Mouse (Mus musculus) C2C12 (cell line): ENCODE results near the gene Cubn. TPM values are rescaled to one million over a fixed set of nuclear protein-coding genes. Genes with fewer than 3 reads are reported as not detected.
A peak's percentile ranks its signal among the peaks of the same experiment; 100 is the strongest.

Experiments
- H3K27me3 ChIP-seq: one replicate; pipeline ENCODE4 v1.6.1; 2011; ENCODE audit not compliant: control insufficient read depth, insufficient read depth, insufficient read length
- H3K36me3 ChIP-seq: one replicate; pipeline ENCODE4 v1.6.1; 2011; ENCODE audit not compliant: control insufficient read depth, insufficient read depth
- H3K4me3 ChIP-seq: one replicate; pipeline ENCODE4 v1.5.1; 2011; ENCODE audit warnings: mild to moderate bottlenecking, control low read depth; ENCODE audit not compliant: poor library complexity, insufficient read depth, severe bottlenecking
- H3K79me2 ChIP-seq: one replicate; pipeline ENCODE4 v1.6.1; 2011; ENCODE audit not compliant: control insufficient read depth, insufficient read depth
- H3K79me3 ChIP-seq: one replicate; pipeline ENCODE4 v1.6.1; 2011; ENCODE audit warnings: low read depth, control low read depth
- H3ac ChIP-seq: one replicate; pipeline ENCODE3; 2011; ENCODE audit warnings: low read depth; ENCODE audit not compliant: control insufficient read depth, insufficient read length
- CEBPB ChIP-seq: IDR thresholded peaks from one replicate; pipeline ENCODE4 v1.6.1; 2011; ENCODE audit warnings: low read depth, mild to moderate bottlenecking, control low read depth, moderate library complexity
- CTCF ChIP-seq: IDR thresholded peaks from one replicate; pipeline ENCODE4 v1.5.1; 2011; ENCODE audit not compliant: control insufficient read depth, insufficient read depth, insufficient read length
- FOSL1 ChIP-seq: IDR thresholded peaks from one replicate; pipeline ENCODE4 v1.8.0; 2011; ENCODE audit warnings: mild to moderate bottlenecking, low read length; ENCODE audit not compliant: poor library complexity, insufficient read depth, severe bottlenecking
- MAX ChIP-seq: IDR thresholded peaks from one replicate; pipeline ENCODE4 v1.6.1; 2011; ENCODE audit warnings: mild to moderate bottlenecking, control low read depth
- MYOD1 ChIP-seq: IDR thresholded peaks from one replicate; pipeline ENCODE4 v1.6.1; 2011; ENCODE audit warnings: low read depth; ENCODE audit not compliant: control insufficient read depth, insufficient read length
- MYOG ChIP-seq: IDR thresholded peaks from one replicate; pipeline ENCODE4 v1.6.1; 2011; ENCODE audit not compliant: control insufficient read depth, insufficient read length; ENCODE audit errors: extremely low read depth
- USF1 ChIP-seq: IDR thresholded peaks from one replicate; pipeline ENCODE4 v1.6.1; 2011; ENCODE audit warnings: low read depth, mild to moderate bottlenecking, control low read depth, moderate library complexity
- polyA plus RNA-seq: library from polyadenylated mRNA; unstranded; fragments of >200 nt; fragmentation: generic; extraction: Trizol; gene quantifications from one replicate; pipeline ENCODE4 v1.2.1, GENCODE M21; 2012; ENCODE audit warnings: missing spikeins

Gene Cubn
- polyA plus RNA-seq, 1 experiment = 0.36 TPM

- Histone ChIP-seq H3K79me2 (no peaks in the 10 kb centered on the region), H3K27me3 (no peaks in the 10 kb centered on the region), H3ac (peak overlapping the region; percentile 62), H3K36me3 (no peaks in the 10 kb centered on the region), H3K79me3 (no peaks in the 10 kb centered on the region), H3K4me3 (no peak overlapping the region)
- TF ChIP-seq MYOD1 = no peak
- TF ChIP-seq FOSL1 = no peak
- no peak for TF ChIP-seq USF1
- TF ChIP-seq CTCF = no peak
- TF ChIP-seq MAX = no peak
- TF ChIP-seq CEBPB = no peak
- no peak for TF ChIP-seq MYOG
Observed at GRCm38 (mm10) chr2:13371797-13372170, 119.8 kb downstream of the Cubn start.

- TF ChIP-seq MAX (peak; percentile 64), FOSL1 (peak; percentile 23), CEBPB (peak; percentile 62), USF1 (no peak)
- H3K4me3 ChIP-seq = no peak overlapping the region
Observed at GRCm38 (mm10) chr2:13371072-13371796, 120.4 kb downstream of the Cubn start.

DNA sequence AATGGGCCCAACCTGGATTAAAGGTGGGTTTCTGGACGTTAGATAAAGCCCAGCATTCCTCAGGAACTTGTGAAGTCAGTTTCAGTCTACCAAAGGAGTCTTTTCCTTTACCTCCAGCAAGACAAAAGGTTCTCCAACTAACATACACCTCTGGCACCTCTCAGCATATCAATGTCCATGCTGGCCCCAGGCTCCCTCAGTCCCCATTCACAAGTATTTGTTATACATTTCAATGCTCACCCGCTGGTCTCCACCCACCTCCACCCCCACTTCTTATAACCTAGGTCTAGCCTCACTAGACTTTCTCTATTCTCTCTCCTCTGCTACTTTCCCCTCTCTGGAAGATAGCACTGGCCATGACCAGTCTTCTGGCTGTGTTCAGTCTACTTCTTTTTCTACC lies 121.1 kb downstream of the Cubn start:
- Histone ChIP-seq H3K79me3 (no peaks in the 10 kb centered on the region), H3K27me3 (no peaks in the 10 kb centered on the region), H3K79me2 (no peaks in the 10 kb centered on the region), H3ac (no peak overlapping the region), H3K36me3 (no peaks in the 10 kb centered on the region), H3K4me3 (no peak overlapping the region)
- TF ChIP-seq FOSL1 (no peak), MYOG (no peak), USF1 (no peak), MAX (no peak), CEBPB (no peak), CTCF (no peak), MYOD1 (no peak)

More at GRCm38 (mm10) chr2:13371072-13371796, 120.4 kb downstream of the Cubn start:
- Histone ChIP-seq H3K27me3 (no peaks in the 10 kb centered on the region), H3K36me3 (no peaks in the 10 kb centered on the region), H3K79me2 (no peaks in the 10 kb centered on the region), H3ac (no peak overlapping the region), H3K79me3 (no peaks in the 10 kb centered on the region)

DNA sequence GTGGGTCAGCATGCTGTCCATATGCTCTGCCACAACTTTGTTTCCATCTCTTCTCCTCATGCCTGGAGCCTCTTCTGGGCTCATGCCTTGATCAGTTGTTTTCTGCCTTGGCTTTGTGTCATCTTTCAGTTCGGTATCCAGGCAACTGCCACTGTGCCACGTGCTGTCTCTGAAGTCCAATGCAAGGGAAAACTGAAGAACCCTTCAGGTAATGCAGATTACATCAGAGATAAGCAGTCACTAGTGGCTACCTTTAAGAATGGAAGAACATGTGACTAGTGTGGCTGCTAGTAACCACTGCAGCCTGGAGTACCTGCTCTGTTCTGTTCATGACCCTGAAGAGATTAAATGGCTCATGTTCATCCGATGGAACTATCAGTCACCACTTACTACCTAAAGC lies 123.1 kb downstream of the Cubn start:
- H3K36me3 ChIP-seq = no peaks in the 10 kb centered on the region
- H3ac ChIP-seq = no peak overlapping the region
- H3K27me3 ChIP-seq = no peaks in the 10 kb centered on the region
- no peaks in the 10 kb centered on the region for H3K79me3 ChIP-seq
- no peaks in the 10 kb centered on the region for H3K79me2 ChIP-seq
- H3K4me3 ChIP-seq = no peak overlapping the region
- no peak for TF ChIP-seq CEBPB
- TF ChIP-seq USF1 = no peak
- no peak for TF ChIP-seq MAX
- TF ChIP-seq FOSL1 = no peak
- no peak for TF ChIP-seq MYOG
- TF ChIP-seq MYOD1 = no peak
- TF ChIP-seq CTCF = no peak

GRCm38 (mm10) chr2:13357885-13358552 lies 133.6 kb downstream of the Cubn start:
- Histone ChIP-seq H3K79me3 (no peaks in the 10 kb centered on the region), H3K36me3 (no peaks in the 10 kb centered on the region), H3ac (no peak overlapping the region), H3K79me2 (no peaks in the 10 kb centered on the region), H3K27me3 (no peaks in the 10 kb centered on the region), H3K4me3 (no peak overlapping the region)
- no peak for TF ChIP-seq MYOD1
- no peak for TF ChIP-seq MAX
- TF ChIP-seq FOSL1 = no peak
- TF ChIP-seq CTCF = no peak
- TF ChIP-seq CEBPB = no peak
- no peak for TF ChIP-seq MYOG
- TF ChIP-seq USF1 = no peak
